Mouse (Mus musculus): ENCODE results near the gene 4921524J17Rik.

DNA sequence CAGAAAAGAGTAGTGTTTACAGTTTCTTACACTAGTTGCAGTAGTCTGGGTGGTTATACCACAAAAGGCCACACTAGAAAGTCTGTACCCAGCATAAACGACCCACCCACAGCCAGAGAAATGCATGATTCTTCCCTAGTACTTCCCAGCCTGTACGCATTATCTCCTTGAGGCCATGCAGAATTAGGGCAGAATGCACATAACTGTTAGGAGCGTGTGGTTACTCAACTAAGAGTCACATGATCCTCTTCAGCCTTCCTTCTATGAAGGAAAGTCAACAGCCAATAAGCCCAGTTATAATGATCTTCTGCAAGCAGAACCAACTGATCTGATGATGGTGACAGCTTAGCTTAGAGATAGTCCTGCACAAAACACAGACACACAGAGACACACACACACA, 26.9 kb upstream of the 4921524J17Rik start:
- TF ChIP-seq TAL1 (IDR thresholded peaks at IDR 0.05; ENCODE audit: low read length) (no peak), GATA1 (IDR thresholded peaks at IDR 0.05; ENCODE audit: low read length) (no peak)
